22 mouse cellular contexts compared by ENCODE assay signal in the genomic region with DNA sequence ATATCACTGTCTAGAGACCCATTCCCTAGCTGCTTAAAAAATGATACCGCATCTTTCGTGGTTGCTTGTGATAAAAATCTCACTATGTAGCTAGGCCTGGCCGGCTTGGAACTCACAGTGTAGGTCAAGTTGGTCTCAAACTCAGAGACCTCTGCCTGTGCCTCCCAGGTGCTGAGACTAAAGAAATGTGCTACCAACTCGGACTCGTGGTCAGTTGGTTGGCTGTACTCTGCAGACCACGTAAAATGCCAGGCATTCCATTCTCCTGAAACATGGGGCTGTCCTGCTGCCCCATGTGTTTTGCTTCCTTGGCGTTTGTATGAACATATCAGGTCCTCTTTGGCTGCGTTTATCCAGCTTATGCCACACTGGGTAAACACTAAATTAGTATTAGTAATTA.
DNase-seq lines count a peak whose midpoint lies in the region; ATAC-seq lines count a peak whose summit lies in the region.
"Had no signal": no experiment of that assay in that cellular context is flagged by ENCODE, and none has a peak within 500 bp of the region (broad histone marks: within the 10 kb centered on the region; RNA-seq: fewer than 3 reads in every experiment).

No protein-coding gene starts in this region.

- H3K9me3 ChIP-seq in forebrain, embryonic 12.5 days = no peaks in the 10 kb centered on the region
- no peaks in the 10 kb centered on the region for H3K9me3 ChIP-seq in forebrain, embryonic 11.5 days (ENCODE audit: control insufficient read depth, low read length)
- H3K9me3 ChIP-seq: embryonic facial prominence, embryonic 10.5 days; forebrain, embryonic 15.5 days; heart, embryonic 13.5 days; hindbrain, embryonic 10.5 days; intestine, embryonic 15.5 days had no signal

- no peaks in the 10 kb centered on the region for H3K27me3 ChIP-seq in forebrain, embryonic 12.5 days
- no peaks in the 10 kb centered on the region for H3K27me3 ChIP-seq in forebrain, embryonic 11.5 days (ENCODE audit: control insufficient read depth, insufficient read depth, low read length)
- H3K27me3 ChIP-seq: forebrain, embryonic 15.5 days; heart, embryonic 13.5 days; intestine, embryonic 15.5 days had no signal

- 0 out of 2 replicates have a peak overlapping the region, but pooled peaks have one; percentile 13 for H3K27ac ChIP-seq in forebrain, embryonic 12.5 days
- no peak overlapping the region for H3K27ac ChIP-seq in forebrain, embryonic 11.5 days (ENCODE audit: low read depth, low read length)
- H3K27ac ChIP-seq: embryonic facial prominence, embryonic 10.5 days; forebrain, embryonic 15.5 days; heart, embryonic 13.5 days; hindbrain, embryonic 14.5 days; intestine, embryonic 15.5 days had no signal

- H3K4me2 ChIP-seq in forebrain, embryonic 12.5 days = no peak overlapping the region
- H3K4me2 ChIP-seq in forebrain, embryonic 11.5 days (ENCODE audit: low read depth, low read length, severe bottlenecking) = no peak overlapping the region
- H3K4me2 ChIP-seq: forebrain, embryonic 15.5 days; heart, embryonic 13.5 days; intestine, embryonic 15.5 days had no signal

- no peak for DNase-seq in forebrain, embryonic 11.5 days (ENCODE audit: low spot score)
- peak; percentile 71 for DNase-seq in 3134 (ENCODE audit: extremely low read depth, insufficient read length, low spot score)
- DNase-seq in Muller cell, postnatal 12 days (ENCODE audit: inconsistent ontology term) = peak; percentile 83
- DNase-seq in fibroblast of lung, adult 2 months (ENCODE audit: low read depth) = peak; percentile 83
- DNase-seq in thymus, adult 18-20 months = no peak
- DNase-seq: adrenal gland, postnatal 10 days; cerebellum, adult 11-12 months; cerebellum, adult 9-11 months; cerebellum, postnatal 36 days; gastrocnemius, postnatal 25 days; kidney, adult 18-20 months had no signal

- 60% methylated on average over 8 of the region's 8 CpGs for WGBS in forebrain, embryonic 12.5 days
- 72% methylated on average over 8 of the region's 8 CpGs for WGBS in forebrain, embryonic 11.5 days

- ATAC-seq in forebrain, embryonic 12.5 days (ENCODE audit: low FRiP score) = no peak
- no peak for ATAC-seq in forebrain, embryonic 11.5 days (replicated peaks; ENCODE audit: low FRiP score)
- ATAC-seq in activated CD4-positive, CD25-positive, alpha-beta regulatory T cell, adult 4 months = no peak
- ATAC-seq: CD4-positive, CD25-positive, alpha-beta regulatory T cell, adult 4 months; forebrain, embryonic 15.5 days; intestine, embryonic 15.5 days had no signal

- peaks cover 51% of the 10 kb centered on the region for H3K4me1 ChIP-seq in forebrain, embryonic 12.5 days
- peaks cover 11% of the 10 kb centered on the region for H3K4me1 ChIP-seq in forebrain, embryonic 11.5 days (replicated peaks; ENCODE audit: control insufficient read depth, insufficient read depth, low read length)

- no peak overlapping the region for H3K4me3 ChIP-seq in forebrain, embryonic 12.5 days (replicated peaks)
- H3K4me3 ChIP-seq in forebrain, embryonic 11.5 days (ENCODE audit: low read depth, low read length) = no peak overlapping the region
- H3K4me3 ChIP-seq: embryonic facial prominence, embryonic 10.5 days; erythroblast, embryonic 14.5 days; forebrain, embryonic 15.5 days; heart, embryonic 13.5 days; hindbrain, embryonic 10.5 days; intestine, embryonic 15.5 days had no signal

- H3K36me3 ChIP-seq in forebrain, embryonic 12.5 days (replicated peaks) = peaks cover 69% of the 10 kb centered on the region
- H3K36me3 ChIP-seq in forebrain, embryonic 11.5 days (ENCODE audit: control insufficient read depth, insufficient read depth, low read length) = peaks cover 19% of the 10 kb centered on the region
- H3K36me3 ChIP-seq: G1E had no signal

- no peak overlapping the region for H3K9ac ChIP-seq in forebrain, embryonic 12.5 days
- H3K9ac ChIP-seq in forebrain, embryonic 11.5 days (ENCODE audit: low read length) = no peak overlapping the region
- H3K9ac ChIP-seq: forebrain, embryonic 15.5 days; heart, embryonic 13.5 days; hindbrain, embryonic 14.5 days; intestine, embryonic 15.5 days had no signal

Comparison
In these comparisons a context has a peak if more than half of its experiments do, and no peak if none do; other contexts are left out.
1. DNase-seq: peak in 3134 (single experiment), Muller cell, postnatal 12 days (single experiment) and fibroblast of lung, adult 2 months (single experiment); none in forebrain, embryonic 11.5 days (single experiment) and thymus, adult 18-20 months (0 of 2).